Mouse (Mus musculus): ENCODE measurements around the gene Naa15.

DNA sequence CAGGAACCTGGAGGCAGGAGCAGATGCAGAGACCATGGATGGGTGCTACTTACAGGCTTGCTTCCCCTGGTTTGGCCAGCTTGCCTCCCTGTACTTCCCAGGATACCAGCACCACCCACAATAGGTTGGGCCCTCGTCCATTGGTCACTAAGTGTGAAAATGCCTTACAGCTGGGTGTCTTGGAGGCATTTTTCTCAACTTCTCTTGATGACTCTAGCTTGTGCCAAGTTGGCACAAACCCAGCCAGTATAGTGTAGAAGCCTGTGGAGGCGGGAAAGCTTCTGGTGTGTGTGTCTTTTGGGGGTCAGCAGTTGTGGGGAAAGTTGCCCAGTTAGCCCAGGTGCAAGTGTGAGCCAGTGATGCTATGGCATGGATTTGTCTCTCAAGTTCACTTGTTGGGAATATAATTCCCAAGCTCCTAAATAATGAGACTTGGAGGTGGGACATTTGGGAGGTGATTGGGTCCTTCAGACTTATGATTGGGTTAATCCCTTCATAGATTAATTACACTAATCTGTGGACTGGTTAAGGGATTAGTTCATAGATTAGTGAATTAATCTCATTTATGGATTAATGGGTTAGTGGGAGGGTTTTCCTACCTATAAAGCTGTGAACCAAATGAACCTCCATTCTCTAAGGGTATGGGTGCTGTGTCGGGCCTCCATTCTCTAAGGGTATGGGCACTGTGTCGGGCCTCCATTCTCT, 71.7 kb downstream of the Naa15 start:
- no peak for TF ChIP-seq POLR2A (IDR thresholded peaks at IDR 0.05; ENCODE audit: low read depth, low read length)
- TF ChIP-seq ZKSCAN1 (IDR thresholded peaks at IDR 0.05; ENCODE audit: borderline replicate concordance, low read depth, low read length), result no peak

Data from CH12.LX (cell line).